Mouse (Mus musculus): ENCODE measurements around the gene Per1. TPM values are rescaled to one million over a fixed set of nuclear protein-coding genes. Genes with fewer than 3 reads are reported as not detected.

Gene Per1
- polyA plus RNA-seq, 1 experiment = 42.3 TPM

GRCm38 (mm10) chr11:69058265-69058664 lies 36.8 kb upstream of the Per1 start:
- H3K36me3 ChIP-seq (replicated peaks; ENCODE audit: low read length) = peaks cover 16% of the 10 kb centered on the region
- peaks cover 50% of the 10 kb centered on the region for H3K4me1 ChIP-seq
- H3K27me3 ChIP-seq (replicated peaks) = no peaks in the 10 kb centered on the region
- peak overlapping the region; percentile 93 for H3K4me3 ChIP-seq (replicated peaks)
- TF ChIP-seq GATA1 (IDR thresholded peaks at IDR 0.05; ENCODE audit: borderline replicate concordance, low read length) (no peak), FLI1 (IDR thresholded peaks at IDR 0.05; ENCODE audit: low read length) (no peak)
- no peaks in the 10 kb centered on the region for H3K9me3 ChIP-seq

- Histone ChIP-seq H3K4me3 (replicated peaks) (peak overlapping the region; percentile 93), H3K4me1 (peaks cover 49% of the 10 kb centered on the region), H3K27me3 (replicated peaks) (no peaks in the 10 kb centered on the region), H3K36me3 (replicated peaks; ENCODE audit: low read length) (peaks cover 11% of the 10 kb centered on the region), H3K9me3 (no peaks in the 10 kb centered on the region)
- TF ChIP-seq GATA1 (IDR thresholded peaks at IDR 0.05; ENCODE audit: borderline replicate concordance, low read length) (no peak), FLI1 (IDR thresholded peaks at IDR 0.05; ENCODE audit: low read length) (no peak)
These were observed 36.2 kb upstream of the Per1 start for GRCm38 (mm10) chr11:69058729-69059356.

DNA sequence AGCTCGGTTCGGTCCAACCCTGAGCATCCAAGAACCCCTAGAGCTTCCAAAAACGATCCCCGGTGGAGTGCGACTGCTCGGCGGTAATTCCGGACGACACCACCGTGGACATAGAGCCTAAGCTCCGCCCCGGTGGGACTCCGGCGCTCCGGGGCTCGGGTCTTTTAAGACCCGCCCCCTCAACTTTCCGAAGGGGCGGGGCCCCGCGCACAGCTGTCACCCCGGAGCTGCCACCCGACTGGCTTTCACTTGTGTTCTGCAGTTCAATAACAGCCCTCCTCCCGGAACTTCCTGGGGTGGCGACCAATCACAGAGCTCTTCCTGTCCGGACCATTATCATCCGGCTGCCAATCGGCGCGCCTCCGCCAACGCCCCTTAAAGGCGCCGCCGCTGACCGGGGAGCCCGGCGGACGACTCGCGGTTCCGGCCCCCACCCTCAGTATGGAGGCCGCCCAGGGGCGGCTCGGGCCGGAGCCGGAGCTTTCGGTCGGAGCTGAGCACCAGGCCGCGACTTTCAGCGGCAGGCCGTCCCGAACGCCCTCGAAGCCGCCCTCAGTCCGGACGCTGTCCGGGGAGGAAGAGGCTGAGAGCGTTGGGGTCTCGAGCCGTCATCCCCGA lies 35.6 kb upstream of the Per1 start, which contains the start of gene Borcs6:
Gene Borcs6 (plus strand): TSS at position 361 of the 618 bp plus-strand sequence.
- H3K27me3 ChIP-seq (replicated peaks) = no peaks in the 10 kb centered on the region
- TF ChIP-seq FLI1 (IDR thresholded peaks at IDR 0.05; ENCODE audit: low read length) (no peak), GATA1 (IDR thresholded peaks at IDR 0.05; ENCODE audit: borderline replicate concordance, low read length) (no peak)
- peak within 1 kb of the TSS; percentile 93 for H3K4me3 ChIP-seq (replicated peaks)
- H3K4me1 ChIP-seq = peaks cover 50% of the 10 kb centered on the region
- peaks cover 4% of the 10 kb centered on the region for H3K36me3 ChIP-seq (replicated peaks; ENCODE audit: low read length)
- H3K9me3 ChIP-seq = no peaks in the 10 kb centered on the region

DNA sequence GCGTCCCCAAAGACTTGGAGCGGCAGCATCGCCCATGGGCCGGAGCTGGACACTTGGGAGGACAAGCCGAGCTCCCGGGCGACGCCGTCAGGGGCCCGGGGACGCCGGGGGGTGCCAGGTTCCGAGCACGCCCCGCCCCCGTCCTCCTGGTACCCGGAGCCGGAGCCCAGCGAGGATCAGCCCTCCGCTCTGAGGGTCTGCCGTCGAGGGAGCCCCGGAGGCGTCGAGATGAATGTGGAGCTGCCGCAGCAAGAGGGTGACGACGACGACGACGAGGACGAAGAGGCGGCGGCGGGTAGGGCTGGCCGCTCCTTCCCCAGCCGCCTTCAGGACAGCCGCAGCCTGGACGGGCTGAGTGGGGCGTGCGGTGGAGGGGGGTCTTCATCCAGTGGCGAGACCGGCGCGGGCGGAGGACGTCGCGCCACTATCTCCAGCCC lies 35.0 kb upstream of the Per1 start:
- Histone ChIP-seq H3K4me3 (replicated peaks) (peak overlapping the region; percentile 93), H3K4me1 (peaks cover 55% of the 10 kb centered on the region), H3K36me3 (replicated peaks; ENCODE audit: low read length) (peaks cover 4% of the 10 kb centered on the region), H3K27me3 (replicated peaks) (no peaks in the 10 kb centered on the region), H3K9me3 (no peaks in the 10 kb centered on the region)
- TF ChIP-seq FLI1 (IDR thresholded peaks at IDR 0.05; ENCODE audit: low read length) (no peak), GATA1 (IDR thresholded peaks at IDR 0.05; ENCODE audit: borderline replicate concordance, low read length) (no peak)

GRCm38 (mm10) chr11:69060448-69061254 lies 34.4 kb upstream of the Per1 start:
- Histone ChIP-seq H3K4me3 (replicated peaks) (peak overlapping the region; percentile 93), H3K27me3 (replicated peaks) (no peaks in the 10 kb centered on the region), H3K9me3 (no peaks in the 10 kb centered on the region), H3K36me3 (replicated peaks; ENCODE audit: low read length) (peaks cover 4% of the 10 kb centered on the region), H3K4me1 (peaks cover 50% of the 10 kb centered on the region)
- TF ChIP-seq GATA1 (IDR thresholded peaks at IDR 0.05; ENCODE audit: borderline replicate concordance, low read length) = no peak
- TF ChIP-seq FLI1 (IDR thresholded peaks at IDR 0.05; ENCODE audit: low read length) = no peak

- no peaks in the 10 kb centered on the region for H3K9me3 ChIP-seq
- peaks cover 4% of the 10 kb centered on the region for H3K36me3 ChIP-seq (replicated peaks; ENCODE audit: low read length)
- no peak for TF ChIP-seq FLI1 (IDR thresholded peaks at IDR 0.05; ENCODE audit: low read length)
- no peak for TF ChIP-seq GATA1 (IDR thresholded peaks at IDR 0.05; ENCODE audit: borderline replicate concordance, low read length)
- H3K27me3 ChIP-seq (replicated peaks) = no peaks in the 10 kb centered on the region
- peaks cover 49% of the 10 kb centered on the region for H3K4me1 ChIP-seq
- H3K4me3 ChIP-seq (replicated peaks) = peak overlapping the region; percentile 93
These were observed 33.6 kb upstream of the Per1 start for GRCm38 (mm10) chr11:69061255-69061912.

DNA sequence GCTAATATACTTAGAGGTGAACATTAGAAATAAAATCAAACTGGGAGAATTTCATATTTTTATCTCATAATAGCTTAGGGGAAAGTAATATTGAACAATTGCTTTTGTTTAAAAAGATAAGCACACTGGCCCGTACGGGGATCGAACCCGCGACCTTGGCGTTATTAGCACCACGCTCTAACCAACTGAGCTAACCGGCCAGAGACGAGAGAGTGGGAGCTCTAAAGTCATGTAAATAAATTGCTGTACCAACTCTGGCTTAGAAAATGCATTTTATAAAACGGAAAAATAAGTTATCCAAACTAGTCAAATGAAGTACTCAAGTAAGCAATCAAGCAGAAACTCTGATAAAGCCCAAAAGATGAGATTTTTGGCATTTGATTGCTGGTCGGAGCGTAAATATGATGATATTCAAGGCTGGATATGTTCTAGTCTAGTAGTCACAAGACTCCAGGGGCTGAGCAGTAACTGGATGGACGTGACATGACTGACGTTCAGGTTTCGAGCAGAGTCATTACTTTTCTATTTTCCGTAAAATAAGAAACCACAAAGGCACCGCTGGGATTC lies 32.7 kb upstream of the Per1 start:
- Histone ChIP-seq H3K4me1 (peaks cover 55% of the 10 kb centered on the region), H3K27me3 (replicated peaks) (no peaks in the 10 kb centered on the region), H3K36me3 (replicated peaks; ENCODE audit: low read length) (no peaks in the 10 kb centered on the region), H3K9me3 (no peaks in the 10 kb centered on the region), H3K4me3 (replicated peaks) (peak overlapping the region; percentile 93)
- TF ChIP-seq FLI1 (IDR thresholded peaks at IDR 0.05; ENCODE audit: low read length) = no peak
- TF ChIP-seq GATA1 (IDR thresholded peaks at IDR 0.05; ENCODE audit: borderline replicate concordance, low read length) = no peak

GRCm38 (mm10) chr11:69062761-69063224 lies 32.2 kb upstream of the Per1 start:
- Histone ChIP-seq H3K4me3 (replicated peaks) (peak overlapping the region; percentile 93), H3K4me1 (peaks cover 58% of the 10 kb centered on the region), H3K9me3 (no peaks in the 10 kb centered on the region), H3K36me3 (replicated peaks; ENCODE audit: low read length) (no peaks in the 10 kb centered on the region), H3K27me3 (replicated peaks) (no peaks in the 10 kb centered on the region)
- TF ChIP-seq GATA1 (IDR thresholded peaks at IDR 0.05; ENCODE audit: borderline replicate concordance, low read length) (no peak), FLI1 (IDR thresholded peaks at IDR 0.05; ENCODE audit: low read length) (no peak)
